Mouse (Mus musculus) MEL (cell line): ENCODE data around the gene Slc16a8. TPM values are rescaled to one million over a fixed set of nuclear protein-coding genes. Genes with fewer than 3 reads are reported as not detected.

Experiments used
- DNase-seq: peaks from one replicate; pipeline ENCODE4 v3.0.0; 2011; ENCODE audit warnings: low read depth, low spot score
- H3K27ac ChIP-seq: 2 replicates; pipeline ENCODE4 v1.5.1; 2012; ENCODE audit warnings: low read depth, mild to moderate bottlenecking, control low read depth, low read length, moderate library complexity; ENCODE audit not compliant: control insufficient read depth
- H3K27me3 ChIP-seq, 2 experiments: fragments of 150-350 bp in 1 of 2; sonication (generic) in 1 of 2; 2 replicates each; pipeline ENCODE4 v1.6.1; 2012; ENCODE audit warnings: low read length in 2 of 2, mild to moderate bottlenecking in 2 of 2, improper control_type of control experiment in 1 of 2, moderate library complexity in 1 of 2; ENCODE audit not compliant: insufficient read depth in 2 of 2, control insufficient read depth in 1 of 2
- H3K36me3 ChIP-seq, 2 experiments: 2 replicates each; pipeline ENCODE4 v1.6.1; 2012 to 2014; ENCODE audit warnings: low read length in 2 of 2, improper control_type of control experiment in 1 of 2, inconsistent platforms in 1 of 2, mild to moderate bottlenecking in 1 of 2; ENCODE audit not compliant: insufficient read depth in 2 of 2, control insufficient read depth in 1 of 2
- H3K4me1 ChIP-seq, 2 experiments: fragments of 150-350 bp in 1 of 2; sonication (generic) in 1 of 2; 2 replicates each; pipeline ENCODE4 v1.6.1; 2012; ENCODE audit warnings: low read length in 2 of 2, improper control_type of control experiment in 1 of 2, mild to moderate bottlenecking in 1 of 2; ENCODE audit not compliant: insufficient read depth in 2 of 2, control insufficient read depth in 1 of 2
- H3K4me3 ChIP-seq, 2 experiments: fragments of 150-350 bp in 1 of 2; sonication (generic) in 1 of 2; 2 replicates each; pipeline ENCODE4 v1.5.1; 2012; ENCODE audit warnings: low read depth in 2 of 2, low read length in 2 of 2, mild to moderate bottlenecking in 2 of 2, moderate library complexity in 2 of 2, control low read depth in 1 of 2, improper control_type of control experiment in 1 of 2; ENCODE audit not compliant: control insufficient read depth in 1 of 2, insufficient read depth in 1 of 2
- H3K79me2 ChIP-seq: 2 replicates; pipeline ENCODE4 v1.6.1; 2012; ENCODE audit warnings: mild to moderate bottlenecking, low read length, moderate library complexity; ENCODE audit not compliant: control insufficient read depth, poor library complexity, insufficient read depth
- H3K9ac ChIP-seq: 2 replicates; pipeline ENCODE4 v1.6.1; 2012; ENCODE audit warnings: low read depth, mild to moderate bottlenecking, control low read depth, low read length, moderate library complexity; ENCODE audit not compliant: control insufficient read depth, poor library complexity, severe bottlenecking
- H3K9me3 ChIP-seq: fragments of 150-350 bp; sonication (generic); replicated peaks from 2 replicates; pipeline ENCODE4 v1.6.1; 2012; ENCODE audit warnings: mild to moderate bottlenecking, low read length, improper control_type of control experiment, moderate library complexity; ENCODE audit not compliant: insufficient read depth
- BHLHE40 ChIP-seq: IDR thresholded peaks from 2 replicates; pipeline ENCODE4 v1.6.1; 2012; ENCODE audit warnings: low read depth, mild to moderate bottlenecking, inconsistent platforms, low read length, improper control_type of control experiment, borderline replicate concordance
- CHD1 ChIP-seq: IDR thresholded peaks from 2 replicates; pipeline ENCODE4 v1.6.1; 2012; ENCODE audit warnings: low read depth, mild to moderate bottlenecking, inconsistent platforms, low read length, improper control_type of control experiment
- CTCF ChIP-seq, 3 experiments: IDR thresholded peaks in 2 of 3; conservative IDR thresholded peaks in 1 of 3; 2 replicates each; pipeline ENCODE4 v1.5.1; 2011 to 2012; ENCODE audit warnings: low read length in 3 of 3, low read depth in 2 of 3, mild to moderate bottlenecking in 2 of 3, improper control_type of control experiment in 1 of 3, inconsistent platforms in 1 of 3, mixed read lengths in 1 of 3, moderate library complexity in 1 of 3; ENCODE audit not compliant: control insufficient read depth in 1 of 3, insufficient read depth in 1 of 3, poor library complexity in 1 of 3, severe bottlenecking in 1 of 3
- E2F4 ChIP-seq: IDR thresholded peaks from 2 replicates; pipeline ENCODE4 v1.6.1; 2011; ENCODE audit warnings: low read depth, low read length, improper control_type of control experiment, borderline replicate concordance
- EP300 ChIP-seq, 2 experiments: IDR thresholded peaks; 2 replicates each; pipeline ENCODE4 v1.6.1; 2011; ENCODE audit warnings: improper control_type of control experiment in 2 of 2, low read length in 2 of 2, low read depth in 1 of 2, mild to moderate bottlenecking in 1 of 2
- ETS1 ChIP-seq: IDR thresholded peaks from 2 replicates; pipeline ENCODE4 v1.6.1; 2012; ENCODE audit warnings: low read depth, mild to moderate bottlenecking, inconsistent platforms, low read length, improper control_type of control experiment, moderate library complexity
- GABPA ChIP-seq: IDR thresholded peaks from 2 replicates; pipeline ENCODE4 v1.6.1; 2012; ENCODE audit warnings: low read depth, mild to moderate bottlenecking, inconsistent platforms, low read length, improper control_type of control experiment, moderate library complexity
- GATA1 ChIP-seq: IDR thresholded peaks from 2 replicates; pipeline ENCODE4 v1.6.1; 2011; ENCODE audit warnings: low read depth, low read length, improper control_type of control experiment
- JUND ChIP-seq: IDR thresholded peaks from 2 replicates; pipeline ENCODE4 v1.6.1; 2011; ENCODE audit warnings: low read depth, mild to moderate bottlenecking, improper control_type of control experiment, low read length
- KAT2A ChIP-seq: conservative IDR thresholded peaks from 2 replicates; pipeline ENCODE4 v1.6.1; 2012; ENCODE audit warnings: low read depth, low read length, improper control_type of control experiment, inconsistent platforms
- MAX ChIP-seq: IDR thresholded peaks from 2 replicates; pipeline ENCODE4 v1.6.1; 2011; ENCODE audit warnings: low read length, improper control_type of control experiment
- MAZ ChIP-seq: IDR thresholded peaks from 2 replicates; pipeline ENCODE4 v1.6.1; 2012; ENCODE audit warnings: low read depth, mild to moderate bottlenecking, inconsistent platforms, low read length, improper control_type of control experiment
- MEF2A ChIP-seq: IDR thresholded peaks from 2 replicates; pipeline ENCODE4 v1.6.1; 2014; ENCODE audit warnings: low read depth, mild to moderate bottlenecking, inconsistent platforms, low read length, improper control_type of control experiment; ENCODE audit not compliant: poor library complexity, insufficient replicate concordance, severe bottlenecking; ENCODE audit errors: extremely low read depth
- MYB ChIP-seq: IDR thresholded peaks from 2 replicates; pipeline ENCODE4 v1.6.1; 2011; ENCODE audit warnings: mild to moderate bottlenecking, low read depth, low read length, improper control_type of control experiment
- MYC ChIP-seq: IDR thresholded peaks from 2 replicates; pipeline ENCODE4 v1.6.1; 2011; ENCODE audit warnings: low read depth, mild to moderate bottlenecking, low read length, improper control_type of control experiment, moderate library complexity
- NELFE ChIP-seq: IDR thresholded peaks from 2 replicates; pipeline ENCODE4 v1.6.1; 2011; ENCODE audit warnings: low read depth, low read length, improper control_type of control experiment
- POLR2A ChIP-seq, 2 experiments: IDR thresholded peaks; 2 replicates each; pipeline ENCODE4 v1.6.1; 2011 to 2012; ENCODE audit warnings: low read length in 2 of 2, mild to moderate bottlenecking in 2 of 2, control low read depth in 1 of 2, improper control_type of control experiment in 1 of 2, low read depth in 1 of 2, moderate library complexity in 1 of 2; ENCODE audit not compliant: control insufficient read depth in 1 of 2, insufficient read depth in 1 of 2, poor library complexity in 1 of 2
- RAD21 ChIP-seq: IDR thresholded peaks from 2 replicates; pipeline ENCODE4 v1.6.1; 2011; ENCODE audit warnings: mild to moderate bottlenecking, low read depth, low read length, improper control_type of control experiment
- RCOR1 ChIP-seq: IDR thresholded peaks from 2 replicates; pipeline ENCODE4 v1.6.1; 2012; ENCODE audit warnings: low read depth, mild to moderate bottlenecking, inconsistent platforms, low read length, improper control_type of control experiment
- SMC3 ChIP-seq: IDR thresholded peaks from 2 replicates; pipeline ENCODE4 v1.6.1; 2011; ENCODE audit warnings: low read depth, low read length, improper control_type of control experiment
- TAL1 ChIP-seq: IDR thresholded peaks from 2 replicates; pipeline ENCODE4 v1.6.1; 2012; ENCODE audit warnings: mild to moderate bottlenecking, inconsistent platforms, low read length, moderate library complexity, mixed read lengths
- TCF12 ChIP-seq: IDR thresholded peaks from 2 replicates; pipeline ENCODE4 v1.6.1; 2014; ENCODE audit warnings: low read depth, mild to moderate bottlenecking, inconsistent platforms, low read length, improper control_type of control experiment, moderate library complexity
- USF1 ChIP-seq: IDR thresholded peaks from 2 replicates; pipeline ENCODE4 v1.6.1; 2014; ENCODE audit warnings: low read depth, mild to moderate bottlenecking, inconsistent platforms, low read length, improper control_type of control experiment, moderate library complexity
- USF2 ChIP-seq, 2 experiments: IDR thresholded peaks; 2 replicates each; pipeline ENCODE4 v1.6.1; 2011 to 2012; ENCODE audit warnings: improper control_type of control experiment in 2 of 2, low read length in 2 of 2, borderline replicate concordance in 1 of 2, inconsistent platforms in 1 of 2, low read depth in 1 of 2, mild to moderate bottlenecking in 1 of 2; ENCODE audit not compliant: insufficient read depth in 1 of 2
- ZNF384 ChIP-seq: IDR thresholded peaks from 2 replicates; pipeline ENCODE4 v1.6.1; 2012; ENCODE audit warnings: low read depth, mild to moderate bottlenecking, inconsistent platforms, low read length, improper control_type of control experiment
- polyA plus RNA-seq, 2 experiments: library from polyadenylated mRNA; stranded (reverse) in 1 of 2; unstranded in 1 of 2; fragments of >175 nt in 1 of 2; fragments of >200 nt in 1 of 2; gene quantifications; 2 replicates each; pipeline versions ENCODE4 v1.2.1 to v1.2.4; 2012; ENCODE audit warnings: low replicate concordance in 2 of 2, low read depth in 1 of 2; ENCODE audit not compliant: insufficient read length in 2 of 2, insufficient read depth in 1 of 2, missing spikeins in 1 of 2
- total RNA-seq: library from RNA; depleted of rRNA; stranded (reverse); fragments of 300-350 nt; gene quantifications from 2 replicates; pipeline ENCODE4 v1.2.3, GENCODE M21; 2012

The Slc16a8 gene
- total and polyA plus RNA-seq, 3 experiments = 0.15 to 0.47 TPM; not detected in 1

- Histone ChIP-seq H3K9ac (no peak within 1 kb of the TSS), H3K4me1 (peaks cover 7 to 14% of the 10 kb centered on the region in 2 experiments; a peak in 3 of 4 replicates), H3K27ac (no peak within 1 kb of the TSS), H3K27me3 (no peaks in the 10 kb centered on the region), H3K36me3 (peaks cover 0 to 15% of the 10 kb centered on the region in 2 experiments; a peak in 2 of 4 replicates), H3K79me2 (no peaks in the 10 kb centered on the region), H3K4me3 (no peak within 1 kb of the TSS), H3K9me3 (no peaks in the 10 kb centered on the region)
- TF ChIP-seq POLR2A (IDR thresholded peaks at IDR 0.05; ENCODE audit: control insufficient read depth in 1 of 2, insufficient read depth in 1 of 2, low read depth in 1 of 2, low read length in 2 of 2, poor library complexity in 1 of 2) (no peak), RAD21 (no peak), CHD1 (no peak), MAX (no peak), ZNF384 (no peak), USF1 (no peak), GABPA (no peak), ETS1 (no peak), KAT2A (no peak), BHLHE40 (no peak), EP300 (IDR thresholded peaks at IDR 0.05; ENCODE audit: low read depth in 1 of 2, low read length in 2 of 2) (no peak), E2F4 (no peak), CTCF (IDR thresholded peaks at IDR 0.05 in 2 of 3, conservative IDR thresholded peaks at IDR 0.05 in 1 of 3; ENCODE audit: control insufficient read depth in 1 of 3, insufficient read depth in 1 of 3, low read depth in 2 of 3, low read length in 3 of 3, poor library complexity in 1 of 3, severe bottlenecking in 1 of 3) (no peak), JUND (no peak)
- DNase-seq = no peak
These were observed 30.8 kb upstream of the Slc16a8 start, which contains the start of gene Baiap2l2 for GRCm38 (mm10) chr15:79285399-79285798. TSS of gene Baiap2l2 (minus strand) at chr15:79285537.

- Histone ChIP-seq H3K9ac (no peak overlapping the region), H3K27me3 (no peaks in the 10 kb centered on the region), H3K36me3 (peaks cover 0 to 15% of the 10 kb centered on the region in 2 experiments; a peak in 2 of 4 replicates), H3K9me3 (no peaks in the 10 kb centered on the region), H3K4me1 (peaks cover 7 to 14% of the 10 kb centered on the region in 2 experiments; a peak in 3 of 4 replicates), H3K4me3 (no peak overlapping the region), H3K79me2 (no peaks in the 10 kb centered on the region), H3K27ac (no peak overlapping the region)
- TF ChIP-seq GATA1 = no peak
- no peak for TF ChIP-seq SMC3
- TF ChIP-seq MEF2A = no peak
- no peak for TF ChIP-seq MYC
- no peak for TF ChIP-seq EP300 (IDR thresholded peaks at IDR 0.05; ENCODE audit: low read depth in 1 of 2, low read length in 2 of 2)
- no peak for TF ChIP-seq NELFE
- TF ChIP-seq RCOR1 = no peak
- no peak for TF ChIP-seq ETS1
- no peak for TF ChIP-seq USF2 (IDR thresholded peaks at IDR 0.05; ENCODE audit: borderline replicate concordance in 1 of 2, insufficient read depth in 1 of 2, low read depth in 1 of 2, low read length in 2 of 2)
- no peak for TF ChIP-seq USF1
- no peak for TF ChIP-seq JUND
- no peak for TF ChIP-seq GABPA
- no peak for TF ChIP-seq TCF12
- TF ChIP-seq MAZ = no peak
- no peak for TF ChIP-seq MYB
- TF ChIP-seq TAL1 = no peak
- TF ChIP-seq KAT2A = no peak
- no peak for DNase-seq
These were observed 28.8 kb upstream of the Slc16a8 start for GRCm38 (mm10) chr15:79283371-79283770.
